Mouse (Mus musculus) skeletal muscle tissue, adult 2 months (tissue): ENCODE results near the gene Pi4kb.
"Not testable (repeated sequence)": the region's sequence is repeated elsewhere in the genome, so short reads cannot be mapped to it uniquely, and the experiment has no call there.

Source experiments
- DNase-seq: peaks from one replicate; pipeline ENCODE4 v3.0.0-alpha.2; 2012; ENCODE audit warnings: low read depth, low spot score

The Pi4kb gene

GRCm38 (mm10) chr3:95015337-95015872 is 40.9 kb downstream of the Pi4kb start, which contains the start of gene Zfp687:
Zfp687 (minus strand) TSS chr3:95015448.
- DNase-seq: peak; percentile 99

GRCm38 (mm10) chr3:95015891-95016531 is 41.5 kb downstream of the Pi4kb start:
- DNase-seq: peak; percentile 92

- DNase-seq: no peak
Observed at GRCm38 (mm10) chr3:95016532-95017056, 42.1 kb downstream of the Pi4kb start.

- no peak for DNase-seq
Observed at GRCm38 (mm10) chr3:95018741-95019140, 44.2 kb downstream of the Pi4kb start.

- DNase-seq: not testable (repeated sequence)
Observed at GRCm38 (mm10) chr3:95020956-95021355, 46.4 kb downstream of the Pi4kb start.

GRCm38 (mm10) chr3:95024551-95024950 is 50.0 kb downstream of the Pi4kb start:
- peak; percentile 26 for DNase-seq

- DNase-seq: no peak
Observed at GRCm38 (mm10) chr3:95025202-95025601, 50.7 kb downstream of the Pi4kb start.

- no peak for DNase-seq
Observed at GRCm38 (mm10) chr3:95027057-95027645, 52.6 kb downstream of the Pi4kb start.

- DNase-seq: no peak
Observed at GRCm38 (mm10) chr3:95027701-95028100, 53.2 kb downstream of the Pi4kb start.

GRCm38 (mm10) chr3:95028603-95029002 is 54.1 kb downstream of the Pi4kb start:
- no peak for DNase-seq

- DNase-seq: not testable (repeated sequence)
Observed at GRCm38 (mm10) chr3:95029291-95029827, 54.8 kb downstream of the Pi4kb start.

- no peak for DNase-seq
Observed at GRCm38 (mm10) chr3:95029953-95030352, 55.4 kb downstream of the Pi4kb start.

- DNase-seq: no peak
Observed at GRCm38 (mm10) chr3:95041625-95042024, 67.1 kb downstream of the Pi4kb start.

- peak; percentile 97 for DNase-seq
Observed at GRCm38 (mm10) chr3:95042166-95042837, 67.8 kb downstream of the Pi4kb start, which contains the start of gene Psmd4. Psmd4 (minus strand) TSS chr3:95042614.

GRCm38 (mm10) chr3:95042838-95043229 is 68.3 kb downstream of the Pi4kb start:
- no peak for DNase-seq

GRCm38 (mm10) chr3:95043251-95043650 is 68.7 kb downstream of the Pi4kb start:
- no peak for DNase-seq

- no peak for DNase-seq
Observed at GRCm38 (mm10) chr3:95046462-95047057, 72.0 kb downstream of the Pi4kb start.

- no peak for DNase-seq
Observed at GRCm38 (mm10) chr3:95047914-95048313, 73.4 kb downstream of the Pi4kb start.

- DNase-seq: peak; percentile 32
Observed at GRCm38 (mm10) chr3:95052959-95053358, 78.4 kb downstream of the Pi4kb start.

- DNase-seq: peak; percentile 26
Observed at GRCm38 (mm10) chr3:95053701-95054100, 79.2 kb downstream of the Pi4kb start.

GRCm38 (mm10) chr3:95054481-95055260 is 80.1 kb downstream of the Pi4kb start:
- DNase-seq: no peak
